Mouse (Mus musculus) brain, embryonic 14.5 days (tissue): Measurements from ENCODE around the gene Olfr1394. TPM values are rescaled to one million over a fixed set of nuclear protein-coding genes. Genes with fewer than 3 reads are reported as not detected.

Experiments
- DNase-seq: peaks from one replicate; pipeline ENCODE4 v3.0.0-alpha.2; 2011; ENCODE audit warnings: low read depth
- CTCF ChIP-seq: fragments of 200-500 bp; IDR thresholded peaks from 2 replicates; pipeline ENCODE4 v1.5.1; 2012; ENCODE audit warnings: inconsistent platforms, mild to moderate bottlenecking, moderate library complexity, borderline replicate concordance; ENCODE audit not compliant: insufficient read depth, insufficient read length; ENCODE audit errors: extremely low read depth
- POLR2A ChIP-seq: fragments of 200-500 bp; IDR thresholded peaks from 2 replicates; pipeline ENCODE4 v1.6.1; 2012; ENCODE audit warnings: mild to moderate bottlenecking, inconsistent platforms, borderline replicate concordance; ENCODE audit not compliant: poor library complexity, insufficient read depth, insufficient read length, severe bottlenecking; ENCODE audit errors: extremely low read depth
- polyA plus RNA-seq: library from polyadenylated mRNA; depleted of rRNA; stranded (reverse); fragments of >200 nt; gene quantifications from 2 replicates; pipeline ENCODE4 v1.2.3, GENCODE M21; 2012; rRNA removed

Olfr1394 gene
- polyA plus RNA-seq, 1 experiment = not detected

DNA sequence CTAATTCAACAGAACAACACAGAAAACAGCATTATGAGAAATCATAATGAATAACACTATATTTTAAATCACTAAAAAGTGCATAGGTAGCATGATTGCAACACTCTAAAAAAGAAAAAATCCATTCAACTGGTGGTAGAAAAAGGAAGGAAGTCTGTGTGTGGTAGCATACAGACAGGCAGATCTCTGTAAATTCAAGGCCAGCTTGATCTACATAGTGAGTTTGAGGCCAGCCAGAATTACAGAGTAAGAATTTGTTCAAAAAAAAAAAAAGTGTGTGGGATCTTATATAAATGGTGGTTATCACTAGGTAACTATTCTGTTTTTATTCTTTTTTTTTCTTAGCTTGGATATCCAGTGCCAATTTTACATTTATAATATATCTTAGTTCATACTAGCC lies 47.0 kb downstream of the Olfr1394 start:
- DNase-seq = no peak
- no peak for TF ChIP-seq POLR2A
- TF ChIP-seq CTCF = no peak

GRCm38 (mm10) chr11:49202071-49202470 lies 47.9 kb downstream of the Olfr1394 start:
- no peak for DNase-seq
- TF ChIP-seq CTCF = no peak
- no peak for TF ChIP-seq POLR2A

GRCm38 (mm10) chr11:49202523-49203061 lies 48.4 kb downstream of the Olfr1394 start:
- TF ChIP-seq CTCF (no peak), POLR2A (no peak)

DNA sequence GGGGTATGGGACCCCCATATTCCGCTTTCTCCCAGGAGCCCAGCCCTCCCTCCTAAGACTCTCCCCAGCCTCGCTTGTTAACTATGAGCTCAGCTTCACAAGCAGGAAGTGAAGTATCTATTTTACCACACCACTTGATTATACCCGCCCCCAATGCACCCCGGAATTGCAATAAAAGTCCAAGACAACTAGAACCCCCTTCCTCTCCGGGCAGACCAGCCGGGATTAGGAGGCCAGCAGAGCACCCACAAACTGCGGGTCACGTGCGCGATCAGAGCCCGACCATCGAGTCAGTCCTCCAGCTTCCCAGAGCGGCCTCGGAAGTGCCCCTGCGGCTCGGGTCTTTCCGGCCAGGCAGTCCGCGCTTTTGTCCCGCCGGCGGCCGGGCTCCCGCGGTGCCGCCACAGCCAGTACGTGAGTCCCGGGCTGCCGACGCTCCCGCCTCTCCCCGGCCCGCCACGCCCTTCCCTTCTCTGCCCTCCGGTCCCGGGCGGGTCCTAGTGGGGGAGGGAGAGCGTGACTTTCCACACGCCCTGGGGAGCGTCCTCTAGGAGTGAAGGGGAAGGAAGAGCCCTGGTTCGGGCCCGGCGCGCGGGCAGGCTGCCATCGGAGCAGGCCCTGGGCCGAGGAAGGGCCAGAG lies 49.1 kb downstream of the Olfr1394 start, which contains the start of gene Zfp62:
Zfp62 (plus strand) TSS at position 164 of the 640 bp plus-strand sequence.
- TF ChIP-seq POLR2A = peak; percentile 90
- no peak for TF ChIP-seq CTCF
- DNase-seq = peak; percentile 97

More at GRCm38 (mm10) chr11:49202523-49203061, 48.4 kb downstream of the Olfr1394 start:
- peak; percentile 28 for DNase-seq

DNA sequence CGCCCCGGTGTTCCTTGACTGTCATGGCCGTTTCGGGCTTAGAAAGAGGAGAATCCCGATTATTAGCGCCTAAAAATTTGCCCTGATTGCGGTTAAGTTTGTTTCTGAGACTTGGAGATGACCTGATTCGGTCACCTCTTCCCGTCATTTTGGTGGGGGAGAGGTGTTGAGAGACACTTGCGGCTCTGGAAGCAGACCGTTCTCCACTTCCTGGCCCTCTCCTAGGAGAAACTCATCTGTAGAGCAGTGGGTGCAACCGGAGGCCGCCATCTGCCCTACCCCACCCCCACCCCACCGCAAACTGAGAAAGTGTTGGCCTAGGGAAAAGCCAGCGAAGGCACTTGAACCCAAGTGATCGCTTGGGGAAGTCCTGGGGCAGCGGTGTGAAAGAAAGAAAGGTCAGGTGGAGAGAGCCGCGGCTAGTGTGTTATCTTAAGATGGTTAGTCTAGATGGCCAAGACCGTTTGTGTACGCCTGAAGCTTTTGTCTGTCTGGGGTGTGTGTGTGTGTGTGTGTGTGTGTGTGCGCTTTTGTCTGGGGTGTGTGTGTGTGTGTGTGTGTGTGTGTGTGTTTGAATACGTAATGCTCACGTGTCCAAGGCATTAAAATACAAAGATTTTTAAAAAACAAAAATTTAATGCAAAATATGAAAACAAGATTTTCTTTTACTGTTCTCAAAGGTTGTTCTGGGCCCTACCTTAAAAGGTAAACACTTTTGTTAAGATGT lies 49.8 kb downstream of the Olfr1394 start:
- peak; percentile 77 for DNase-seq
- no peak for TF ChIP-seq POLR2A
- TF ChIP-seq CTCF = no peak

GRCm38 (mm10) chr11:49205080-49205590 lies 51.0 kb downstream of the Olfr1394 start:
- TF ChIP-seq POLR2A = no peak
- TF ChIP-seq CTCF = no peak
- no peak for DNase-seq

- no peak for DNase-seq
- no peak for TF ChIP-seq CTCF
- TF ChIP-seq POLR2A = no peak
Measured at GRCm38 (mm10) chr11:49207495-49207894, 53.3 kb downstream of the Olfr1394 start.

Other genes starting within 250 kb of the Olfr1394 start
- 0.79 and 0.81 TPM in 2 replicates for gene Psme2b, start 208.2 kb upstream of the Olfr1394 start, polyA plus RNA-seq
- gene Olfr56, start 175.5 kb upstream of the Olfr1394 start, polyA plus RNA-seq = 0.03 TPM in 1 of 2 replicates, not detected in the other
- 0.10 and 0.15 TPM in 2 replicates for gene 9930111J21Rik1, start 175.0 kb upstream of the Olfr1394 start, polyA plus RNA-seq
- gene Gm12185, start 162.2 kb upstream of the Olfr1394 start, polyA plus RNA-seq = 0.04 TPM in 1 of 2 replicates, not detected in the other
- 0.07 and 0.13 TPM in 2 replicates for gene Tgtp1, start 160.2 kb upstream of the Olfr1394 start, polyA plus RNA-seq
- 0.18 and 0.42 TPM in 2 replicates for gene 9930111J21Rik2, start 103.1 kb upstream of the Olfr1394 start, polyA plus RNA-seq
- 0.11 TPM in 1 of 2 replicates, not detected in the other for gene Tgtp2, start 90.2 kb upstream of the Olfr1394 start, polyA plus RNA-seq
- 0.19 and 0.63 TPM in 2 replicates for gene Ifi47, start 77.8 kb upstream of the Olfr1394 start, polyA plus RNA-seq
- gene Olfr1396, start 39.5 kb upstream of the Olfr1394 start, polyA plus RNA-seq = not detected in 2 replicates
- not detected in 2 replicates for gene Olfr1395, start 12.1 kb upstream of the Olfr1394 start, polyA plus RNA-seq
- gene Btnl9, start 32.8 kb downstream of the Olfr1394 start, polyA plus RNA-seq = 0.06 and 0.16 TPM in 2 replicates
- 23.8 and 34.9 TPM in 2 replicates for gene Zfp62, start 48.9 kb downstream of the Olfr1394 start, polyA plus RNA-seq
- 60.6 and 65.9 TPM in 2 replicates for gene Mgat1, start 89.8 kb downstream of the Olfr1394 start, polyA plus RNA-seq
- gene Olfr1393, start 123.9 kb downstream of the Olfr1394 start, polyA plus RNA-seq = 0.19 and 0.26 TPM in 2 replicates
- gene Olfr1392, start 130.9 kb downstream of the Olfr1394 start, polyA plus RNA-seq = 0.26 and 0.29 TPM in 2 replicates
- not detected in 2 replicates for gene Olfr10, start 150.4 kb downstream of the Olfr1394 start, polyA plus RNA-seq
- gene Olfr1391, start 168.4 kb downstream of the Olfr1394 start, polyA plus RNA-seq = not detected in 2 replicates
- gene Olfr1390, start 180.8 kb downstream of the Olfr1394 start, polyA plus RNA-seq = not detected in 2 replicates